Mouse (Mus musculus): ENCODE measurements around the gene Peli2. TPM values are rescaled to one million over a fixed set of nuclear protein-coding genes. Genes with fewer than 3 reads are reported as not detected.
A peak's percentile ranks its signal among the peaks of the same experiment; 100 is the strongest.

Gene Peli2
- total RNA-seq, 2 experiments from 2014 or later, result 19.9 to 23.7 TPM

DNA sequence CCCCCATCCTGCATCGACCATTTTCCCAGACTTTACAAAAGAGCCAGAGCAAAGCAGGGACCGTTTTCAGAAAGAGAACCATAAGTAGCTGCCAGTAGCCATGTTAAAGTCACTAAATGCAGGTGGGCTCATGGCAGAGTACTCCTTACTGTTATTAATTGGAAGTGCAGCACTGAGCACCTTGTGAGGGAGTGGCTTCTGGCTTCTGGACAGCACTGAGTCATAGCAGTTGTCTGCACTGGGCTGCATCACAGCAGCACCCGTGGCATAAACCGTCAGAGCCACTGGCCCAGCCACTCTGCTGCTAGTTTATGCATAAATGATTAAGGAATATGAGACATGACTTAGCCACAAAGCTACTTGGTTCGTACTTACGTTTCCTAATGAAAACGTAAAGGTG is 120.7 kb downstream of the Peli2 start:
- intact Hi-C loops (cut with DNase I), result no loop called here
- no peak for DNase-seq (ENCODE audit: extremely low spot score in 1 of 2, low spot score in 2 of 2)

DNA sequence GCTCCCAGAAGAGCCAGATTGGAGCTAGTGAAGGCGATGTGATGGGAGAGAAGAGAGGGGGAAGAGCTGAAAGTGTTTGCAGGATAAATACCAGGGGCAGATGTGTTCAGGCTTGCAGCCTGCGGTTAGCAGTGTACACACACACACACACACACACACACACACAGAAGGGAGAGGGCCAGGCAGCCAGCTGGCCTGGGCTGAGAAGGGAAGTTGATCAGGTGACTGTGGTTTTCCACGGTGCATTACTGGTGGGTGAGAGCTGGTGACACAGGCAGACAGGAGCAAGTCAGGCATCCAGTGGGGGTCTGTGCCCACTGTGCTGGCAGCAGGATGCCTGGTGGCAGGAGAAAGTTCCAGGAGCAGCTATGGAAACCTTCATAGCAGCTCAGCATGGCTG is 125.6 kb downstream of the Peli2 start:
- DNase-seq (ENCODE audit: extremely low spot score in 1 of 2, low spot score in 2 of 2), result no peak
- intact Hi-C loops (cut with DNase I), result no loop called here

DNA sequence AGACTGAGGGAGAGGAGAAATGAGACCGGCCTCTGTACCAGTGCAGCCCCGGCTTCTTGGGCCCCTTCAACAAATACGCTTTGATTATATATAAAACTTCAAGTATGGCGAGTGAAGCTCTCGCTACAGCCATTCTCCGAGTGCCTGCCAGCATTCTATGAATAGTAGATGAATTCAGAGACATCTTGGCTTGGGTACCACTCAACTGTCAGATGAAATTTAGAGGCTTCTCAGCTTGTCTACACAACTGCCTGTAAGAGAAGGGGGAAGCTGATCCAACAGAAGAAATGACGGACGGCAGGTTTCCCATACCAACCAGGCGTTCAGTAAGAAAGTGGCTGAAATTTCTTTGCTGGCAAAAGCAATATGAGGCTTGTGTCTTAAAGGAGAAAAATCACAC is 126.3 kb downstream of the Peli2 start:
- DNase-seq (ENCODE audit: extremely low spot score in 1 of 2, low spot score in 2 of 2), result peak in 1 of 2 experiments; percentile 28
- intact Hi-C loops (cut with DNase I), result no loop called here

DNA sequence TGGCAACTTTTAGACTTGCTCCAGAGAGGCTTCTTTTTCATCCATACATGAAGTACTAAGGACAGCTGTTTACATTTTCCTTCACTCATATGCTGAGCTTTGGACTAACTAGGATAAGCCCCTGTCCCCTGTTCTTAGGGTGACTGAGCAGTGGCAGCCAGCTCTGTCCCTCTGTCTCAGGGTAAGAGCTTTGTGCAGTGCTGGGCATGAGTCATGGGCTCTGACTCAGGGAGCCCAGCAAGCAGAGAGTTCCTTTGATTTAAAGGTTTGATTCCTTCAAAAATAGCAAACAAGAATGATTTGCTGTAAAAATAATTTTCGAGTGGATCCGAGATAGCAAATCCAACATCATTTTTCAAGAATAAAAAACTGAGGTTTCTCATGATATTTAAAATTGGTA is 128.8 kb downstream of the Peli2 start:
- no peak for DNase-seq (ENCODE audit: extremely low spot score in 1 of 2, low spot score in 2 of 2)
- intact Hi-C loops (cut with DNase I), result no loop called here

DNA sequence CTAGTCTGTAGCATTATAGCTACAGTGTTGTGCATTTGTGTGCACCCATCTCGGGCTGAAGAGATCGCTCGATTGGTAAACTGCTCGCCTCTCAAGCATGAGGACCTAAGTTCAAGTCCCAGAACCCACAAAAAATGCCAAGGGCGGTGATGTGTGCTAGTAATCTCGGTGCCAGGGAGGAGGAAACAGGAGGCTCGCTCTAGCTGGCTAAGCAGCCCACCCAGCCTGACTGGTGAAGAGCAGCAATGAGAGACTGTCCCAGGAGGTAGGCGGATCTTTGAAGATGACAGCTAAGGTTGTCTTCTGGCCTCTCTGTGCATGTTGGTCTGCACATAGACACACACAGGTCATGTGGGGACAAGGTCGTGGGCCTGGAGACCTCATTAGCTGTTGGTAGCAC is 129.3 kb downstream of the Peli2 start:
- DNase-seq (ENCODE audit: extremely low spot score in 1 of 2, low spot score in 2 of 2), result no peak
- intact Hi-C loops (cut with DNase I), result no loop called here

DNA sequence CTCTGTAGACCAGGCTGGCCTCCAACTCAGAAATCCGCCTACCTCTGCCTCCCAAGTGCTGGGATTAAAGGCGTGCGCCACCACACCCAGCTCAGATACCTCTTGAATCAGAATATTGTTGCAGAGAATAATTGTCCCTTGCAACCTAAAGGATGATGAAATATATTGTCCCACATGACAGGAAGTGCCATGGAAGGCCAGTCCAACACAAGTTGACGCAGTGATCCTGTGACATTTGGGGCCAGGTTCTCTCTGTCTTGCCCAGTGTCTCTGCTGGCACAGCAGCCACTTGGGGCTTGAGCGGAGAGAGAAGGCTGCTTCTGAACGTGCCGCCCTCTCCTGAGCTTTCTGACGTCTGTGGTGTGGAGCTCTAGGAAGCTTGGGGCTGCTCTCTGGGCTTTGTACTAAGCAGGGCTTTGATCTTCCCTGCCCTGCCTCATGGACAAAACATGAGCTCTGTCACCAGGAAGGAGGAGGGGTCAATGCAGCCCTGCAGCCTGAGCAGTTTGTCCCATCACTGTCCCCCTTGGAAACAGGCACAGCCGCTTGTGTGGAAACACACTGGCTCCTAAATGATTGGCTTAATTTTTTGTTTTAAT is 130.9 kb downstream of the Peli2 start:
- peak in 1 of 2 experiments; percentile 43 for DNase-seq (ENCODE audit: extremely low spot score in 1 of 2, low spot score in 2 of 2)
- intact Hi-C loops (cut with DNase I), result no loop called here

DNA sequence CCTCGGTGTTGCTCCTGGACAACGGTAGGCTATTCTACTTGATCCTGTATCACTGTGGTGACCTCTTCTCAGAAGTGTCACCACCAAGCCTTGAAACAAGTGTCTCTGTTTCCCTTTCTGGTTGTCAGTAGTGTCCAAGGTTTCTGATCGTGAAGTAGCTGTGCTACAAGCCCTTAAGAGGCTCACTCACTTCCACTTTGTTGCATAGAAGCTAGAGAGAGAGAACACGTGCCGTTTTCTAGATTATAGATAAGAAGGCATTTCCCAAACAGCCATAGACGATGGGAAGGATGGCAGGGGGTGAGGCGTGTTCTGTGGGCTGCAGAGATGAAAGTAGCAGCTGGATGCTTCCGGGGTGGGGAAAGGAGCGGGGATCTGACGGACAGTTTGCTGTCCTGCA is 132.6 kb downstream of the Peli2 start:
- intact Hi-C loops (cut with DNase I), result no loop called here
- no peak for DNase-seq (ENCODE audit: extremely low spot score in 1 of 2, low spot score in 2 of 2)

DNA sequence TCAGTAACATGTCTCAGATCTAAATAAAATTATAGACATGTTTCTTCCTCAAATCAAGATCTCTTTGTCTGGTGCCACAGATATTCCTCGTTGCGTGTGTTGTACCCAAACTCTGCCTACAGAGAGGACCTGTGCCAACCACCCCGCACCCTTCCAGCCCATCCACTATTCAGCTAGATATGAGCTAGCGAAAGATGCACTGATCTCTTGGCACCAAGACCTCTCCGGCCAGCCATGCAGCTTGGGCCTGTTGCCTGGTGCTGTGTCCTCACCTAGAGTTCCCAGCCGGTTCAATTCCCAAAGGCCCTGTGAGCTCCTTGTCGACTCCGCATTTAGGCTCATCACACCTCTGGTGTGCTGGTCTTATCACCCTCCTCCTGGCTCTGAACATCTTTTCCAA is 134.1 kb downstream of the Peli2 start:
- intact Hi-C loops (cut with DNase I), result no loop called here
- DNase-seq (ENCODE audit: extremely low spot score in 1 of 2, low spot score in 2 of 2), result no peak

DNA sequence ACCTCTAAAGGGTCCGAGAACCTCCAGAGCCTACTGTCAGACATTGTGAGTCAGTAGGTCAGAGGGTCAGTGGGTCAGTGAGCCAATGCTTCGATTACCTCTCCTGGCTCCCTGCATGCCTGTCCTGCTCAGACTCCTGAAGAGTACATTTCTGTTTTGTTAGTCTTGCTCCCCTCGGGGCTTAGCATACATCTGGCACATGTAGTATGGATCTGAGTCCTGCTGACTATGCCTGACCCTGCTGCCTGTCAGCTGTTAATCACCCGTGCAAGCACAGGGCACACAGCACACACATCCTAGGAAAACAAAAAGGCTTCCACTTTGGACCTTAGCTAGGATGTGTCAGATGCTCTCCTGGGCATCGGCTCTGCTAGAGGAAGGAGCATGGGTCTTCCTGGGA is 134.7 kb downstream of the Peli2 start:
- no peak for DNase-seq (ENCODE audit: extremely low spot score in 1 of 2, low spot score in 2 of 2)
- intact Hi-C loops (cut with DNase I), result no loop called here

DNA sequence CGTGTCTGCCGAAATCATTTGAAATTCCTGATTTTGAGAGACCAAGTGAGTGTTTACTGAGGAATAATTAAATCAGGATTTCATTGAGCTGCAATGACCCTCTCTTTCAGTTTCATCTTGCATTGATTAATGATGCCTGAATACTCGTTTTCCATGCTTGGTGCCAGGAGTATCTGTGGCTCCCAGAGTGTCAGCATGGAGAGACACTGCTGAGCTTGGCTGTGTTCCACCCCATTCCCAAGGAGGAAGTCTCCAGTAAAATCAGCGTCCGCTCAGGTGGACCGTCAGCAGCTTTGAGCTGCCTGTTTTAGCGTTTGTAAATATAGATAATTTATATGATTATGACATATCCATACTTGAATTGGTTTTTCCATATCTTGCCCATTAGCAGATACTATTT is 137.1 kb downstream of the Peli2 start:
- peak in 1 of 2 experiments; percentile 45 for DNase-seq (ENCODE audit: extremely low spot score in 1 of 2, low spot score in 2 of 2)

DNA sequence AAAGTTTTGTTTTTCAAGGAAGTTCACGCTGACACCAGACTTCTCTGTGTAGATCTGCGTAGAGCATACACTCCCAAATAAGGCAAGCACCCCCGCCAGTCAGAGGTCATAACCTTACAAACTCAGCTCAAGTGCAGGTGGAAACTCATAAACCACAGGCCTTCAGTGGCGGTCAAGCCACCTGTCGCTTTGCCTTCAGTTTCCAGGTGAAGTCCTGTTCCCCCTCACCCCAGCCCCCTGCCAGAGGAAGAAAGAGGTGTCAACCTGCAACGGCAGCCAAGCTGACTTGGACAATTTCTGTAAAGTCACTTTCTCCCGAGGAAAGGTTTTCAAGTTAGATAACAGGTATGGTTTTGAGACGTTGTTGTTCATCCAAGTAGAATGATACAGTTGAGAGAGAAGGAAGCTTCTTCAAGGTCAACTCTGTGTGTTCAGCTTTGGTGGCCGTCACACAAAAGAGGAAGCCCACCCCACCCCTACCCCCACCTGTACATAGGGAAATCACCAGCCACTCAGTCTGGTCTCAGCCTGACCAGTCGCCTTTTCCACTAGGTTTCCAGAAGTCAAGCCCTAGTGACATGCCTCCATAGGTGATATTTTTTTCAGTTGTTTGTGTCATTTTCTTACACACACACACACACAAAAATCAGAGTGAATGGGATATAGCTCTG is 138.2 kb downstream of the Peli2 start:
- intact Hi-C loops (cut with DNase I), result no loop called here
- no peak for DNase-seq (ENCODE audit: extremely low spot score in 1 of 2, low spot score in 2 of 2)

More for the DNA sequence above, 137.1 kb downstream of the Peli2 start:
- intact Hi-C loops (cut with DNase I), result no loop called here

DNA sequence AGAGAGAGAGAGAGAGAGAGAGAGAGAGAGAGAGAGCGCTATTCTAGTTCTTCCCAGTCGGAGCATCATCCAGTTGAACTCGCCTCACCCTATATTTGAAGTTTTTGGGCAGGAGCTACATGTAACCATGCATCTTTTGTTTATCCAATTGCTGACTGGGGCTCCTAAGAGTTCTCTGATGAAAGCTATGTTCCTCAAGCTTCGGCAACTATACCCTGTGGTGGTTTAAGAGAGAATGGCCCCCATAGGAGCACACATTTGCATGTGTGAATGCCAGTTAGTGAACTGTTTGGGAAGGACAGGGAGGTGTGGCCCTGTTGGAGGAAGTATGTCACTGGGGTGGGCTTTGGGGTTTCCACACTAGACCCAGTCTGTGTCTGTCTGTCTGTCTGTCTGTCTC is 142.5 kb downstream of the Peli2 start:
- intact Hi-C loops (cut with DNase I), result no loop called here
- no peak for DNase-seq (ENCODE audit: extremely low spot score in 1 of 2, low spot score in 2 of 2)

DNA sequence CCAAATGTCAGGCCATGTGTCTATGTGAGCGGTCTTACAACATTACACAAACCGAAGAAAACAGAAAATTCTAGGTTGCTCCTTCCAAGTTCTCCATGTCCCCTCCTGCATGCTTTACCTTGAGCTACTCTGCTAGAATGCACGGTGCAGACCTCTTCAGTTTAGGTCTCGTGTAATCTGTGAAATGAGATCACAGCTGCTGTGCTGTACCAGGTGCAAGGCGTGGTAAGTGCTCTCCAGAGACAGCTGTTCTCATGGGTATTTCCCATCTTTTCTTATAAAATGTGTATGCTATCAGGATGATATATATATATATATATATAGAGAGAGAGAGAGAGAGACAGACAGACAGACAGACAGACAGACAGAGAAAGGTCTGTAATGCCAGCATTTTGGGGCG is 146.1 kb downstream of the Peli2 start:
- intact Hi-C loops (cut with DNase I), result no loop called here
- DNase-seq (ENCODE audit: extremely low spot score in 1 of 2, low spot score in 2 of 2), result no peak

DNA sequence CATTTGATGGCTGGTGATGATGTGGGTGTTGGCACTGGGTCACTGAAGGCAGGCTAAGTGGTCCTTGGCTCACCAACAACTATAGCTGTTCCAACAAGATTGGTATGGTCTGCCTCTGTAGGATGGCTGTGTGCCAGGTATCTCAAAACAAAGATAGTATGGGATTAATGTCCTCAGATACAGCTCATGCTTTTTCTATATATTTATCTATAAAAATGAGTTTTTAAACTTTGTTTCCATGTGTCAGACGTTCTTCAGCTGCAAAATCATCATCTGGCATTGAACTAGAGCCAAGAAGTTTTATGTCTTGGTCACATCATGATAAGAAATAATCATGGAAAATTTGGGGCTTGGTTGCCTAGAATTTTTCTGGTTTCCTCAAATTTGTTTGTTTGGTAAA is 157.7 kb downstream of the Peli2 start:
- DNase-seq (ENCODE audit: extremely low spot score in 1 of 2, low spot score in 2 of 2), result no peak
- intact Hi-C loops (cut with DNase I), result no loop called here

DNA sequence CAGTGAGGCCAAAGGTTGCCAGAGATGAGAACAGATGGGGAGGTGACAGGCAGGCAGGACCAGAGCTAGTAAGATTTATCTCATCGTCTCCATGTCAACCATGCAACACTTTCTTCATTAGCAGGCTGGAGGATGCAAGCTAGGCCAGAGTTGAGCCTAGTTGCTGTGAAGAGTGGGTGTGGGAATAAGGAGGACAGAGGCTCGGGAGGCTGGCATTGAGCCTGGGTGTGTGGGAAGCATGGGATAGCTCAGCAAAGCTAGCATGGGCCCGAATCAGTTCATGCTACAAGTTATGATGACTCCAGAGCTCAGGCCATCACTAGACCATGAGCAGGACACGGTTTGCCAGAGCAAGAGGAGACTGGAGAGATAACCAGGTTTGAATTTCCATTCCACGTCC is 166.3 kb downstream of the Peli2 start:
- intact Hi-C loops (cut with DNase I), result no loop called here
- DNase-seq (ENCODE audit: extremely low spot score in 1 of 2, low spot score in 2 of 2), result peak in 1 of 2 experiments; percentile 51

DNA sequence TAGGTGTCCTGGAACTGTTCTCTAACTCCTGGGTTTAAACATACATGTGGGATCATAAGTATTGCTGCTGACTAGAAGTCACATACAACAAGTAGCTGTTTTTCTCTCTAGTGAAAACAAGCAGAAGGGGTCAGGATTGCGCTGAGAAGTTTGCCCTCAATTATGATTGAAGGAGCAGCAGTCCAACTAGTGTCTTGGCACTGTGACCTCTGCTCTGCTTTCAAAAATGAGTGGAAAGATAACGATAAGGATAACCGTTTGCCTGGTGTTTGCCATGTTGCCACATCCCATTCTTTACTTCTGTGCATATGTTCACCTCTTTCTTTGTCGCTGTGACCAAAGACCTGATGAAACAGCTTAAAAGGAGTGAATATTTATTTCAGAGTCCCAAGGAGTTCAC is 167.0 kb downstream of the Peli2 start:
- intact Hi-C loops (cut with DNase I), result no loop called here
- DNase-seq (ENCODE audit: extremely low spot score in 1 of 2, low spot score in 2 of 2), result no peak

DNA sequence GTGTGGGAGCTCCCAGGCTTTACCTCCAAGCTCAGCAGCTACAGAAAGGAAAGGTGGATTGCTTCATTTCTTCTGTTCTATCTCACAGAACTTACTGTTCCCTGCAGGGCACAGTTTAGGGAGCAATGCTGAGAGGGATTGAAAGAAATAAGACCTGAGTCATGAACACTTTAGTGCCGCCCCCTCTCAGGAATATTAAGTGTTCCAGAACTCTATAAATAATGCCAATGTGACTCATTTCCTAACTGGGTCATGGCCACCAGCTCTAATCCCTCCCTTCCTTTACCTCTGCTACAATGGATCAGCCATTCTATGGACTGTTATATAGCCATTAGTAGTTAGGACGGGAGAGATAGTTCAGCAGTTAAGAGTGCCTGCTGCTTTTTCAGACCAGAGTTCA is 168.0 kb downstream of the Peli2 start:
- DNase-seq (ENCODE audit: extremely low spot score in 1 of 2, low spot score in 2 of 2), result no peak
- intact Hi-C loops (cut with DNase I), result no loop called here

DNA sequence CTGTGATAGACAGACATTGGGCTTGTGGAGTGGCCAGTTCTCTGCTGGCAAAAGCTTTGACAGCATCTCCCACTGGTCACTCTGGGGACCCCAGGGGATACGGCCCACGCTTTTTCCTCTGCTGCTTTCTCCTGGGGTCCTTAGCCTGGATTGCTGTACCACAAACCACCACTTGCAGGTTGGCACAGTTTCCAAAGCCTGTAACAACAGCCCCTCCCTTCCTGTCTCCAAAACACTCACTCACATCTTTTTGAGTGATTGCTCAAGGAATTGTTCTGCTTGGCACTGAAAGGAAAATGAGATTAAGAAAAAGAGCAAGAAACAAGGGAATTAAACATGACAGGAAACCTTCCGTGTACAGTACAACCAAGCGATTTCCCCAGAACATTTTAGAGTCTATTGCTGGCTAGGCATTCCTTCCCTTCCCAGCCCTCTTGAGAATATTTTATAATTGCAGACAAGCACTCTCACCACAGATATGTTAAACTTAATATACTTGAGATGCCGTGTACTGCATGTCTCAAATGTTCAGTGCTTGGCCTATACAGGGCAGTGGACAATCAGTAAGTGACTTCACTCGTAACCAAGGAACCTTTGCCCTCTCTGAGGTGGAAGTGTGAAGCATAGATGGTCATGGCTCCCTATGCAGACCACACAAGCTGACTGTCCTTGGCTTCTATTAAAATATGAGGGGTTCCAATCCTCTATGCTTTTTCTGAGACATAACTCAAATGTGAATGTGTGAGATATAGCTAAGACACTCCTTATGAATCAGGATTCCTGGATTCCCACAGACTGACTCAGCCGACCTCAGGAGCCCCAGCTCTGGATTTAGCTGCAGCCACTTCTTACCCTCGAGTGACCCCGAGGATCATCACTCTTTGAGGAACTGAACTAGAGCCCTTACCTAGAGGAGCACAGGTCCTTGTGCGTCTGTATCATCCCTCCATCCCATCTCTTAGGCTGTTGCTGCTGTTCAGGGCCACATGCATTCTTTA is 169.3 kb downstream of the Peli2 start:
- intact Hi-C loops (cut with DNase I), result no loop called here
- no peak for DNase-seq (ENCODE audit: extremely low spot score in 1 of 2, low spot score in 2 of 2)

DNA sequence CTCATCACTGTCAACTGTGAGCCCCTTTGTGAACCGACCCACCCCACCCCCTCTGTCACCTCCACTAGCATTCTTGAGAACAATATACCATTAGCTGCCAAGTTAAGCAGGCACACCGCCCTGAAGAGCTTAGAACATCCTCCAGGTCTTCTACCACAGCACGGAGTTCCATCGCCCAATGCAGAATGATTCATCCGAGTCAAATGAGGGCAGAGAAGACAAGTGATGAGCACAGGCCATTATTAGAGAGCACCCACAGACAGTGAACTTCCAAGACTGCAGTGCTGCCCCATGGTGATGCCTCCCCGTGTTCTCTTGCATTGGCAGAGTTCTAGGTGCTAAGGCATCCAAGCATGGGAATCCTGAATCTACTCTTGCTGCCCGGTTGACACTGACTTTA is 172.9 kb downstream of the Peli2 start:
- DNase-seq (ENCODE audit: extremely low spot score in 1 of 2, low spot score in 2 of 2), result no peak
- intact Hi-C loops (cut with DNase I), result no loop called here

DNA sequence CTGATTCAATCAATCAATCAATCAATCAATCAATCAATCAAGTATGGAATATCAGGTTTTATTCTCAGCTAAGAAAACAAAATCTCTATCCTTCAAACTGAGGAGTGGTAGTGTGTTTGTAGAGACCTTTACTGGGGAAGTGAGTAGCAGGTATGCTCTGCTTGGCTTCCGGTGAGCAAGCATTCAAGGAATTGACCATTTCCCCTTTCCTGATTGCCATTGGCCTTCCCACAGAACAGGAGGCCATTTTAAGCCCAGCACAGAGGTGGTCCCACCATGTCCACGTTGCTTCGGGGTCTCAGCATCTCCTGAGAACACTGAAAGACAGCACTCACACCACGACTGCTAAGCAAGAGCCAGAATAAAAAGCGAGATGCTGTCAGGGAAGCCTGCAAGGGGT is 174.8 kb downstream of the Peli2 start:
- no peak for DNase-seq (ENCODE audit: extremely low spot score in 1 of 2, low spot score in 2 of 2)
- intact Hi-C loops (cut with DNase I), result no loop called here
